Mouse (Mus musculus): ENCODE data around the gene Podxl. TPM values are rescaled to one million over a fixed set of nuclear protein-coding genes. Genes with fewer than 3 reads are reported as not detected.

The Podxl gene
- 24.7 TPM for polyA plus RNA-seq (2021)

DNA sequence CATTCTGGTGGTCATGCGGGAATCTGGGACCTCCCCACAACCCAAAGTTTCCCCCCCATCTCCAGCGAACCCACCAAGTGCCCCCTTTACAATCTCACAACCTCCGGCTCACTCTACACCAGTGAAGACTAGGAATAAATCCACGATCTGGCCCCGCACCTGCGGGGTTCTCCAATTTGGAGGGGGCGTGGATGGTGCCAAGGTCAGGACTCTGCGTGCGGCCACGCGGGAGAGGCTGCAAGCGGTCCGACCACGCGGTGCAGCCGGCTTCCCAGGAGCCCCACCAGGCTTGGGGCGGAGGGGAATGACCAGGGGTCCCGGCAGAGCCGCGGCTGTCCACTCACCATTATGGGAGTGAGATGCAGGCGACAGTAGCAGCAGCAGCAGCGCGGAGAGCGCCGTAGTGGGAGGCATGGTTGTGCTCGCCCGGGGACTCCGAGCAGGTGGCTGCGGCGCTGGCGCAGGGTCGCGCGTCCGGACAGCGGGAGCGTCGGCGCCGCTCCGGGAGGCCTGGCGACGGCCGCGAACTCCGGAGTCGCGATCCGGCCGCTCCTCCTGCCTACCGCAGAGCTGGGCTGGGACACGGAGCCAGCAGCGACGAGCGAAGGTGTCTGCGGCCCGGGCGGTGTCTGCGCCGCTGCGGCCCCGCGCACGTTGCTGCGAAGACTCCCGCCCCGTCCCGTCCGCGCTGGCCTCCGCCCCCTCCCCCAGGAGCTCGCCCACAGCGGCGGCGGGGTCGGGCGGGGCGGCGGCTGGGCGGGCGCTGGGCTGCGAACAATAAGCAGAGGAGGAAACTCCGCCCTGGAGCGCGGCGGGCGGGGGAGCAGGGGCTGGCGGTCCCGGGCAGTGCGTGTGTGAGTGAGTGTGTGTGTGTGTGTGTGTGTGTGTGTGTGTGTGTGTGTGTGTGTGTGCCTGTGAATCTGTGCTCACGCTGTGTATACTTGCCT lies at the start of gene Podxl:
Gene Podxl, minus strand, starts transcription at position 747 of the 947 bp plus-strand sequence.
- CTCF ChIA-PET = interaction anchor here (0.9 kb wide), 1 partner anchor 38 kb away, joined by 3 read pairs; no protein-coding TSS in a partner anchor
- DNase-seq (ENCODE audit: low read depth, low spot score) = no peak
- no peak for TF ChIP-seq CTCF (IDR thresholded peaks at IDR 0.05)
- no peaks in the 10 kb centered on the region for H3K27me3 ChIP-seq
- peak; percentile 74 for ATAC-seq
- in situ Hi-C loops (cut with MboI; ENCODE audit: low pct_unique_long_range_greater_than_20kb) = no loop called here
- POLR2A ChIA-PET = interaction anchor here (1.0 kb wide), 1 partner anchor 10 kb away, joined by 3 read pairs; no protein-coding TSS in a partner anchor

DNA sequence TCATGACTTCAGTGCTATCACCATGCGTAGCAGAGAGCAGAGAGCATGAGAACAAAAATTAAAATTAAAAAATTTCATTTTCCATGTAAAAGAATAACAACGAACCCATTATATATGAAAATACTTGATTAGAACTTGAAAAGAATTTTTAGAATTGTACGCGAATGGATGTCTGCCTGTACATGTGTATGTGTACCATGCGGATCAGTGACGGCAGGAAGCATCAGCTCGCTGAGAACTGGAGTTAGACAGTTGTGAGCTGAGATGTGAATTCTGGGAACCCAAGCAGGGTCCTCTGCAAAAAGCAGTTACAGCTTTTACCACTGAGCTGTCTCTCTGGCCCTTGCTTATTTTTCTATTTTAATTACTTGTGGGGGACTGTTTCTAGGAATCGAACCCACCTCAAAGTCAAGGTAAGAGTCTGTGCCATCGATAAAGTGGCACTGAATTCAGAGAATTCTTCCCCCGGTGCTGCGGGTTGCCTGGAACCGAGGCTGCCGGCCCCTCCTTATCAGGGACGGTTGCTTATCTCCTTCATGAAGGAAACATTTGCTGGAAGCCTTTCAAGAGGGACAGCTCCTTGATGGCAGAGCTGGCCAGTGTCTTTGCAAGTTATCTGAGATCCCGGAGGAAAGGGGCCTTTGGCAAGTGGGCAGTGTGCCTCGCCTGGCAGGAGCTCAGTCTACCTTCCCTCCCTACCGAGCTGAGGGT lies 48.9 kb upstream of the Podxl start:
- in situ Hi-C loops (cut with MboI; ENCODE audit: low pct_unique_long_range_greater_than_20kb) = no loop called here
- no peak for ATAC-seq

DNA sequence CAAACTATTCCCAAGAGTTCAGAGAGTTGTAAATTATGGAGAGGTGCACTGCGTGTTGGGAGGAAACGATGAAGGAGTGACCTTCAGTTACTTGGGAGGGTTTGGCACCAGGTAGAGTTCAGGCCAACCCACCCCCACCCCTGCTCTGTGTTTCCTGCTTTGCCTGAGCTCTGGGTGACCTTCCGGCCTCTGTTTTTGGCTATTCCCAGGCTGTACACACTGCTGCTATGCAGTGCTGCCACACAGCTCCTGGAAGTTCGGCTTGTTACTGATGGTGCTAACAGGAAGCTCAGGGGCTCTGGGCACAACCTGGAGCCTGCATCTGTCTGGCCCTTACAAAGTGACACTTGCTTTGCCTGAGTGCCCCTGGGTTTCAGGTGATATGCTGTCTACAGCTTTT lies 42.6 kb upstream of the Podxl start:
- ATAC-seq (no peak), DNase-seq (ENCODE audit: low read depth, low spot score) (no peak)
- no peaks in the 10 kb centered on the region for H3K27me3 ChIP-seq
- in situ Hi-C loops (cut with MboI; ENCODE audit: low pct_unique_long_range_greater_than_20kb) = no loop called here
- no peak for TF ChIP-seq CTCF (IDR thresholded peaks at IDR 0.05)
- ChIA-PET POLR2A (no interaction called here), CTCF (interaction anchor here (1.7 kb wide), 1 partner anchor 9 kb away, joined by 5 read pairs; no protein-coding TSS in a partner anchor)

More for the DNA sequence above, 48.9 kb upstream of the Podxl start:
- POLR2A ChIA-PET = no interaction called here
- CTCF ChIA-PET = interaction anchor here (1.0 to 1.1 kb wide), 2 partner anchors 13 to 27 kb away, joined by 4 read pairs; no protein-coding TSS in a partner anchor
- TF ChIP-seq CTCF (IDR thresholded peaks at IDR 0.05) = no peak
- no peaks in the 10 kb centered on the region for H3K27me3 ChIP-seq
- no peak for DNase-seq (ENCODE audit: low read depth, low spot score)

DNA sequence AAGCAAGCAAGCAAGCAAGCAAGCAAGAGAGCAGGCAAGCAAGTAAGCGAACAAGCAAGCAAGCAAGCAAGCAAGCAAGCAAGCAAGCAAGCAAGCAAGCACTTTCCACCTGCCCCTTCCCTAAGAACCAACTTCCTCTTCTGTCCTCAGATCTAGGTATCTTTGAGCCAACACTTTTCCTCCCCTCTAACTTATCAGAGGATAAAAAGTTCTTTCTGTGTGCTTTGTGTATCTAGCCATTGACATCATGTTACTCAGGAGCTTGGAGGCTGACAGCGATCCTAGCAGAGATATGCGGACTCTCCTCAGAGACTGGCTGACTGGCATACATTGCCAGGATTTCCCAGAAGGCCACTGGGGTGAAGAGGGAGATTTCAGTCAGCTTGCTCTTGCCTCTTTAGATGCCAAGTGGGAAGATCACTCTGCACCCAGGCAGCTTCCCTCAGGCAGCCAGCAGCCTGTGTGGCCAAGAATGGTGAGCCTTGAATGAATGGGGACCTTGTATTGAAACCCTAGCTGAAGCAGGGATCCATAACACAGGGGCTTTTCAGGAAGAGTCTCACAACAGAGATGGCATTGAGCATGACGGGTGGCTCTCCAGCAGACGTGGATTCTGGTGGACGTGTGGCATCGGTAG lies 41.0 kb upstream of the Podxl start:
- CTCF ChIA-PET = interaction anchor here (1.4 to 1.7 kb wide), 2 partner anchors 10 to 48 kb away, joined by 3 to 5 read pairs; no protein-coding TSS in a partner anchor
- no peak for TF ChIP-seq CTCF (IDR thresholded peaks at IDR 0.05)
- POLR2A ChIA-PET = interaction anchor here (0.7 kb wide), 1 partner anchor 10 kb away, joined by 3 read pairs; no protein-coding TSS in a partner anchor
- ATAC-seq = no peak
- in situ Hi-C loops (cut with MboI; ENCODE audit: low pct_unique_long_range_greater_than_20kb) = no loop called here
- no peak for DNase-seq (ENCODE audit: low read depth, low spot score)
- no peaks in the 10 kb centered on the region for H3K27me3 ChIP-seq

DNA sequence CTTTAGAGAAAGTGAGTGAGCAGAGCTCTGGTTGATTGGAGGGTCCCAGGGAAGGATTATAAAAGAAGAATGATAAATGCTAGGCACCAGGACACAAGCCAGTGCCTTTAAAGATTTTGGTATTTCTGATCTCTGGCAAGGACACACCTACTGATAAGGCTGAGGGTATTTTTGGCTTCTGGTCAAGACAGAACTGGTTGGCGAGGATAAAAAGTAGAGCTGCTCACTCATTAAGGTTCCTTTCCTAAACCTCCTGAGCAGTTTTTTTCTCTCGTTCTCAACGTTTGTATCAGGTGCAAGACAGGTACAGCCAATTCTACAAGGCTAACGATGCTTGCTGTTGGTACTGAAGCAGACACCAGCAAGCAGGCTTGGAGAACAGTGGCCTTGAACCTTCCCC lies 38.7 kb upstream of the Podxl start:
- POLR2A ChIA-PET = no interaction called here
- H3K27me3 ChIP-seq = no peaks in the 10 kb centered on the region
- TF ChIP-seq CTCF (IDR thresholded peaks at IDR 0.05) = no peak
- ATAC-seq = no peak
- in situ Hi-C loops (cut with MboI; ENCODE audit: low pct_unique_long_range_greater_than_20kb) = no loop called here
- DNase-seq (ENCODE audit: low read depth, low spot score) = no peak
- CTCF ChIA-PET = no interaction called here

DNA sequence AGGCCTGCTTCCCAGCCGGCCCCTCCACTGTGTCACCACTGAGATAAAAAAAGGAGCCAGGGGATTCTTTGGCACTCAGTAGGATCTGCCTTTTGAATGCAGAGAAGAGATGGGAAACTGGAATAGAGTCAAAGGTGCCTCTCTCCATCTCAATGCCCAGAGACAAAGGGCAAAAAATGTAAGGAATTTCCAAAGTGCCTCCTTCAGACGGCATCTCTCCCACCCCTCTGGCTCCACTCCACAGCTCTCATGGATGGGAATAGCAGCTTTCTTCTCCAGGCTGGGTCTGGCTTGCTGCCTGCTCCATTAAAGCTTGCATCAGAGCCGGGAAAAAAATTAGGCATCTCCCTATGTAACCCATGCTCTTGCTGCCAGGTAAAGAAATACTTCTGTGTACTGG lies 37.4 kb upstream of the Podxl start:
- DNase-seq (ENCODE audit: low read depth, low spot score) (peak; percentile 50), ATAC-seq (peak; percentile 63)
- no peak for TF ChIP-seq CTCF (IDR thresholded peaks at IDR 0.05)
- POLR2A ChIA-PET = no interaction called here
- in situ Hi-C loops (cut with MboI; ENCODE audit: low pct_unique_long_range_greater_than_20kb) = no loop called here
- no peaks in the 10 kb centered on the region for H3K27me3 ChIP-seq
- CTCF ChIA-PET = interaction anchor here (0.9 kb wide), 1 partner anchor 17 kb away, joined by 3 read pairs; no protein-coding TSS in a partner anchor

DNA sequence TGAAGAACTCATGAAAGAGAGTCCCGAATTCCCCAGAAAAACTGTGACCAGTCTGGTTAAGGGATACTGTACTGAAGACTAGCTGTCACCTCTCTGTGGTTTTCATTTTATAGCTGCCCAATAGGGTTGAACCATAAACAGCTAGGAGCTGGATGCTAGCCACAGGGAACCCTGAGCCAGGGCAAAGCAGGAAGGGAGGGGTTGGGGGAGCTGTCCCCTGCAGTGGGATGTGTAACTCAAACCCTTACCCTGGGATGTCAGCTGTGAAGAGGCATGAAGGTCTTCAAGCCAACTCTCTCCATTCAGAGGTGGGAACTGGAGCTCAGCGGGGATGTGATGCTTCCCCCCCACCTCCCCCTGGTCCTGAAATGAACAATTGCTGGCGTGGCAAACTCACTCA lies 36.1 kb upstream of the Podxl start:
- in situ Hi-C loops (cut with MboI; ENCODE audit: low pct_unique_long_range_greater_than_20kb) = no loop called here
- ATAC-seq (no peak), DNase-seq (ENCODE audit: low read depth, low spot score) (peak; percentile 6)
- CTCF ChIA-PET = interaction anchor here (1.2 to 1.4 kb wide), 2 partner anchors 13 to 50 kb away, joined by 4 read pairs; no protein-coding TSS in a partner anchor
- POLR2A ChIA-PET = no interaction called here
- no peaks in the 10 kb centered on the region for H3K27me3 ChIP-seq
- no peak for TF ChIP-seq CTCF (IDR thresholded peaks at IDR 0.05)

DNA sequence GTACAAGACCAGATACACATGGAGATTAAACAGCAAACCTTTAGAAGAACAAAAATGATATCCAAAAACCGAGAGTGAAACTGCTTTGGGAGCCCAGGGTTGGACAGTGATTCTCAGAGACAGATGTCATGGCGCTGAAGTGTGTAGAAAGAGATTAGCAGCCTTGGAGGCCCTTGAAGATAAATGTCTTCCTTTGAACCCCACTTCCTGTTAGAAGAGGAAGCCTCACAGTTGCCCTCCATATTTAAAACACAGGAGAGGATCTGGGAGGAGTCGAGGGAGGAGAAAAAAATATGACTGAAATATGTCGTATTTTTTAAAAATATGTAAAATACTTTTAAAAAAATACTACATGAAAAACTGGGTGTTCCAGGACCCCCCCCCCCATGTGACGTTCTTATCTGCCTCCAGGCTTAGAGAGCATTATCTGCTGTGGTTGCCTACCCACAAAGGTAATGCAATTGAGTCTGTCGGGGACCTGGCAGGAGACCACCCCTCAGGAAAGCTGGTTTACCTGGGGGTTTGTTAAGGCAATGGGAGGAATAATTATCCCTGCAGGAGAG lies 34.6 kb upstream of the Podxl start:
- DNase-seq (ENCODE audit: low read depth, low spot score) (no peak), ATAC-seq (no peak)
- in situ Hi-C loops (cut with MboI; ENCODE audit: low pct_unique_long_range_greater_than_20kb) = no loop called here
- H3K27me3 ChIP-seq = no peaks in the 10 kb centered on the region
- TF ChIP-seq CTCF (IDR thresholded peaks at IDR 0.05) = no peak
- POLR2A ChIA-PET = no interaction called here
- CTCF ChIA-PET = no interaction called here

DNA sequence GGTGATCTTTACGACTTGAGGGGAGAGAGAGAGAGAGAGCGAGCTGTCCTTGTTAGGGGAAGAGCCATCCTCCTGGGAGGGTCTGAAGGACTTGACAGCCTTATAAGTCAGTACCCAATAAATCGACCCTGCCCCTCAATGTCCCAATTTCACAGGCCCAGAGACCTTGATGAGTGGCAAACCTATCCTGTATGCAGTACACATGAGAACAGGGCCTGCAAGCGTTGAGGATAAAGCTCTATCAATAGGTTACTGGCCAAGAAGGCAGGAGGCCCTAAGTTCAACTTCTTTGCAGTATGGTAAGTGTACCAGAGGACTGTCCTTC lies 33.3 kb upstream of the Podxl start:
- no peak for TF ChIP-seq CTCF (IDR thresholded peaks at IDR 0.05)
- no peak for DNase-seq (ENCODE audit: low read depth, low spot score)
- CTCF ChIA-PET = no interaction called here
- ATAC-seq = no peak
- in situ Hi-C loops (cut with MboI; ENCODE audit: low pct_unique_long_range_greater_than_20kb) = no loop called here
- no peaks in the 10 kb centered on the region for H3K27me3 ChIP-seq
- POLR2A ChIA-PET = no interaction called here

Data from Patski (cell line).